Mouse (Mus musculus) embryonic facial prominence, embryonic 15.5 days (tissue): Measurements from ENCODE around the gene Ncoa4. TPM values are rescaled to one million over a fixed set of nuclear protein-coding genes. Genes with fewer than 3 reads are reported as not detected.
"Not testable (repeated sequence)": the region's sequence is repeated elsewhere in the genome, so short reads cannot be mapped to it uniquely, and the experiment has no call there.

Source experiments
- ATAC-seq: fragments of 200-750 bp; cut with Nextera tagmentation; 2 replicates; pipeline ENCODE4 v1.8.0; 2017; ENCODE audit warnings: low read depth, moderate TSS enrichment; ENCODE audit not compliant: insufficient number of reproducible peaks, low FRiP score, low TSS enrichment
- H3K27ac ChIP-seq: fragments of 300-500 bp; sonication (generic); replicated peaks from 2 replicates; pipeline ENCODE4 v1.5.1; 2015; ENCODE audit warnings: mild to moderate bottlenecking, inconsistent platforms
- H3K27me3 ChIP-seq: fragments of 300-500 bp; sonication (generic); 2 replicates; pipeline ENCODE4 v1.6.1; 2015; ENCODE audit warnings: inconsistent platforms
- H3K36me3 ChIP-seq: fragments of 300-500 bp; sonication (generic); 2 replicates; pipeline ENCODE4 v1.6.1; 2015; ENCODE audit warnings: mild to moderate bottlenecking, inconsistent platforms
- H3K4me1 ChIP-seq: fragments of 300-500 bp; sonication (generic); 2 replicates; pipeline ENCODE4 v1.6.1; 2015; ENCODE audit warnings: inconsistent platforms
- H3K4me2 ChIP-seq: fragments of 300-500 bp; sonication (generic); replicated peaks from 2 replicates; pipeline ENCODE4 v1.6.1; 2015; ENCODE audit warnings: mild to moderate bottlenecking, inconsistent platforms
- H3K4me3 ChIP-seq: fragments of 300-500 bp; sonication (generic); replicated peaks from 2 replicates; pipeline ENCODE4 v1.5.1; 2015; ENCODE audit warnings: mild to moderate bottlenecking, inconsistent platforms
- H3K9ac ChIP-seq: fragments of 300-500 bp; sonication (generic); 2 replicates; pipeline ENCODE4 v1.6.1; 2015; ENCODE audit warnings: inconsistent platforms
- H3K9me3 ChIP-seq: fragments of 300-500 bp; sonication (generic); replicated peaks from 2 replicates; pipeline ENCODE4 v1.6.1; 2016; ENCODE audit warnings: inconsistent platforms
- WGBS: fragments of 180-500 bp; shearing (Covaris S2); methylation state at CpG from one replicate; pipeline ENCODE4 v1.1.7; 2015; 5-methylcytosine and 5-hydroxymethylcytosine counted together
- polyA plus RNA-seq: library from polyadenylated mRNA; unstranded; fragments of >200 nt; fragmentation: Nextera tagmentation; extraction: Ambion mirVana; gene quantifications from 2 replicates; pipeline ENCODE4 v1.2.1, GENCODE M21; 2015

Gene Ncoa4
- polyA plus RNA-seq, 1 experiment from 2014 or later: 94.2 TPM

DNA sequence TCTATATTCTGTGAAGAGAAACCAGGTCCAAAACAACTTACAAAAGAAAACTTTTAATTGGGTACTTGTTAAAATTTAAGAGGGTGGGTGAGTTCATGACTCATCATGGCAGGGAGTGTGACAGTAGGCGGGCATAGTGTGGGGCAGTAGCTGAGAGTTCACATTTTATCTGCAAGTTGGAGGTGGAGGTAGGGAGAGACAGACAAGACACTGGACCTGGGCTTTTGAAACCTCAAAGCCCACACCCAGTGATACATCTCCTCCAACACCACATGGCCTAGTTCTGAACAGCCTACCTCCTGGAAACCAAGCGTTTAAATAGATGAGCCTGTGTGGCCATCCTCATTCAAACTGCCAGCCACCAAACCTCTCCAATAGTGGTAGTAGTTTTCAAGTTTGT is 15.6 kb downstream of the Ncoa4 start:
- WGBS: 86% methylated on average over 2 of the region's 2 CpGs

DNA sequence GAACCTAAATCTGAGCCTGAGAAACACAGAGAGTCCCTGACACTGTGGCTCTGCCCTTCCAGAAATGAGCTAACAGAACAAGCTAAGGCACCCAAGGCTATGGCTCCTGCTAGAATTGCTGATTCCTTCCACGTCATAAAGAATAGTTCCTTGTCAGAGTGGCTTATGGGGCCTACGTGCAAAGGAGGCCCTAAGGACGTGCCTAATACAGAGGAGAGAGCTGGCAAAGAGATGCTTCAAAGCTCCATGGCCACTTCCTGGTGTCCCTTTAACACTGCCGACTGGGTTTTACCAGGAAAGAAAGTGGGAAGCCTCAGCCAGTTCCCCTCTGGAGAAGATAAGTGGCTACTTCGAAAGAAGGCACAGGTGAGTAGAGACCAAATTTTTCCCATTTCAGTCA is 16.9 kb downstream of the Ncoa4 start:
- H3K9ac ChIP-seq, ATAC-seq, H3K27ac ChIP-seq, H3K27me3 ChIP-seq, H3K9me3 ChIP-seq, H3K4me3 ChIP-seq, H3K4me2 ChIP-seq, H3K4me1 ChIP-seq: not testable (repeated sequence)
- WGBS: 72% methylated on average over 5 of the region's 5 CpGs
- H3K36me3 ChIP-seq: peaks cover 41% of the 10 kb centered on the region

More for the DNA sequence above, 15.6 kb downstream of the Ncoa4 start:
- no peaks in the 10 kb centered on the region for H3K9me3 ChIP-seq
- H3K4me2 ChIP-seq: no peak overlapping the region
- H3K36me3 ChIP-seq: peaks cover 31% of the 10 kb centered on the region
- no peak overlapping the region for H3K4me3 ChIP-seq
- no peak overlapping the region for H3K9ac ChIP-seq
- no peaks in the 10 kb centered on the region for H3K27me3 ChIP-seq
- no peak for ATAC-seq
- no peak overlapping the region for H3K27ac ChIP-seq
- no peaks in the 10 kb centered on the region for H3K4me1 ChIP-seq

DNA sequence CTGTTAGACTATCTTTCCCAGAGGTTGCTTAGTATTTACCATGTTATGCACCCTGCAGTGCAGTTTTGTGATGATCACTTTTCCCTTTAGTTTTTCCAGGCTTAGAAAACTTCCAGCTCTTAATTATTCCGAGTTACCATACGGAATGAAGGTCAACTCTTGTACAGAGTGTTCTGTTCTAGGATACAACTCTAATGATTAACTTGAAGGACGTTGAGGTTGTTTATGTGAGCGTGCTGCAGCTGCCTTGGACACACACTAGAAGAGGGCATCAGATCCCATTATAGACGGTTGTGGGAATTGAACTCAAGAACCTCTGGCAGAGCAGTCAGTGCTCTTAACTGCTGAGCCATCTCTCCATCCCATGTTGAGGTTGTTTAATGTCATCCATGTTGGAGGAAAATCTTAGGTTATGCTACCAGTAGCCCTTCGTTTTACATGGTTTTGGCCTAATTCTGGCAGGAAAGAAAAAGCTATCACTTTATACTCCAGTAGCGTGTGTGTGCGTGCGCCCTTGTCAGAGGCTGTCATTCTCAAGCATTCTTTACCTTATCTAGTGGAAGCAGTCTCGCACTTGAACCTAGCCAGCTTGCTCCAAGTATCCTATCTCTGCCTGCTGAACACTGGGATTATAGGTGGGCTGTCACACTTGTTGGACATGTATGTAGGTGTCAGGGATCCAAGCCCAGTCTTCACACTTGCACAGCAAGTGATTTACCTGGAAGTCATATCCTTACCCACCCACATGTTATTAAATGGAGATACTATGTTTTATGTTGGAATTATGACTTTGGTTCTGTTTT is 19.9 kb downstream of the Ncoa4 start:
- H3K9ac ChIP-seq: no peak overlapping the region
- H3K27ac ChIP-seq: no peak overlapping the region
- H3K4me3 ChIP-seq: no peak overlapping the region
- ATAC-seq: no peak
- WGBS: 86% methylated on average over 10 of the region's 10 CpGs
- no peak overlapping the region for H3K4me2 ChIP-seq
- no peaks in the 10 kb centered on the region for H3K4me1 ChIP-seq
- peaks cover 57% of the 10 kb centered on the region for H3K36me3 ChIP-seq
- H3K9me3 ChIP-seq: no peaks in the 10 kb centered on the region
- no peaks in the 10 kb centered on the region for H3K27me3 ChIP-seq

DNA sequence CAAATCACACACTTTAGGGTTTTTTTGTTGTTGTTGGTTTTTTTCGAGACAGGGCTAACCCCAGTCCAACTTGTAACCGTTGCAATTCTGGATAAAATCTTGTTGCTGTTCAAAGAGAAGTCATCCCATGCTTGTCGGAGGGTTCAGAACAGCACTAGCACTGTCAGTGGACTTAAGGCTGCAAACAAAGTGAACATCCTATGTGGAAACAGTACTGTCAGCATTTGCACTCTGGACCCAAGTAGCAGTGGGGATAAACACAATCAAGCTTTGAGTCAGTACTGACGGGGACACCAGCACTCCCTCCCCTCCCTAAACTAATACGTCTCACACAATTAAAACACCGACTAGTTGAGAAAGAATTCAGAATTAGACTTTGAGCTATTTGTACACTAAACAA is 21.2 kb downstream of the Ncoa4 start:
- H3K36me3 ChIP-seq: peaks cover 59% of the 10 kb centered on the region
- H3K9ac ChIP-seq: no peak overlapping the region
- no peak overlapping the region for H3K4me3 ChIP-seq
- WGBS: 88% methylated on average over 6 of the region's 6 CpGs
- H3K27ac ChIP-seq: no peak overlapping the region
- no peak for ATAC-seq
- no peaks in the 10 kb centered on the region for H3K27me3 ChIP-seq
- no peaks in the 10 kb centered on the region for H3K9me3 ChIP-seq
- H3K4me1 ChIP-seq: no peaks in the 10 kb centered on the region
- no peak overlapping the region for H3K4me2 ChIP-seq

DNA sequence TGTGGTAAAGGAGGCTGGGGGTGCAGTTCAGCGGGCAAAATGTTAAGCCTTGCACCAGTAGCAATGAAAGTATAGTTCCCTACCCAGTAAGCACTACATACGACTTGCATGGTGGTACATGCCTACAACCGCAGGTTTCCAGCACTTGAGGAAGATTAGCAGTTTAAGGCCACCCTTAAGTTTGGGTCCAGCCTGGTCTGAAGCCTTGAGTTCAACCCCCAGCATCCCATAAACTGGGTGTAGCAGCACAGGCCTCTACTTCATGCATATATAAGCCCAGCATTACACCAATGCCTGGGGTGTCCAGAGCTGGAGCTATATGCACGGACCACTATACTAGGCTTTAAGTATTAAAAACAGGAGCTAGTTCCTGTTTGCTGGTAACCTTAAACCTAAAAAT is 24.2 kb downstream of the Ncoa4 start:
- peaks cover 71% of the 10 kb centered on the region for H3K36me3 ChIP-seq

DNA sequence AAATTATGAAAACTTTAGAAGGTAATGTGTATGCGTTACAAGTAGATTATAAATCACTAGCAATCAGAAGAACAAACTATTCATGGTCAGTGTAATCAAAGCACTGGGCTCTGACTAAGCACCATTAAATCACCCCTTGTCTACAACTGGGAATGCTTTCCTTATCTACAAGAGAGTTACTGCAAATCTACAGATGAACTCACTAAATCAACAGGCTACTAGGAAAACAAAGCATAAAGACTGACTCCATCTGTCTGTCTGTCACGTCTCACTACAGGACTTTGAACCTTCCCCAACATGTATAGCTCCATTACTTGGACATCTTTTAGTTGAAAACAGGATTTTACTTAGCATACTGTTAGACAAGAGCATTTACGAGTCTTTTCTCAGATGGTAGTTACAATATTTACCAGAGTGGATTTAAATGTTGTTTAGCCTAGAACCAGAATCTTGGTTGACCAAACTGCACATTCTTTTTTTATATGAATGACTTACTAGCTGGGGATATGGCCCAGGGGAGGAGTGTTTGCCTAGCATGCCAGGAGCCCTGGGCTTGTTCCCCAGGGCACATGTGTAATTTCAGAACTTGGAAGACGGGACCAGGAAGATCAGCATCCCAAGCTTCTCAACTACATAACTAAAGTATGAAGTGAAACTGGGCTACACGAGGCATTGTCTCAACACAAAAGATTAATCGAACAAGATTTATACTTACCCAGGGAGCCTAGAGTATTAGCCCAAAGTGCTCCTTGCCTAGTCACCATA is 31.1 kb downstream of the Ncoa4 start:
- H3K9me3 ChIP-seq: no peaks in the 10 kb centered on the region
- no peak overlapping the region for H3K27ac ChIP-seq
- H3K4me2 ChIP-seq: no peak overlapping the region
- H3K4me3 ChIP-seq: no peak overlapping the region
- WGBS: 90% methylated on average over 6 of the region's 6 CpGs
- no peaks in the 10 kb centered on the region for H3K27me3 ChIP-seq
- no peak for ATAC-seq
- H3K36me3 ChIP-seq: peaks cover 59% of the 10 kb centered on the region
- no peak overlapping the region for H3K9ac ChIP-seq
- no peaks in the 10 kb centered on the region for H3K4me1 ChIP-seq

More for the DNA sequence above, 24.2 kb downstream of the Ncoa4 start:
- H3K4me3 ChIP-seq: no peak overlapping the region
- WGBS: 97% methylated on average over 4 of the region's 4 CpGs
- H3K4me2 ChIP-seq: no peak overlapping the region
- H3K9me3 ChIP-seq: no peaks in the 10 kb centered on the region
- no peak for ATAC-seq
- no peak overlapping the region for H3K9ac ChIP-seq
- no peak overlapping the region for H3K27ac ChIP-seq
- no peaks in the 10 kb centered on the region for H3K4me1 ChIP-seq
- H3K27me3 ChIP-seq: no peaks in the 10 kb centered on the region

- no peaks in the 10 kb centered on the region for H3K4me1 ChIP-seq
- no peak overlapping the region for H3K4me3 ChIP-seq
- no peak overlapping the region for H3K9ac ChIP-seq
- H3K27ac ChIP-seq: no peak overlapping the region
- H3K4me2 ChIP-seq: no peak overlapping the region
- H3K36me3 ChIP-seq: peaks cover 60% of the 10 kb centered on the region
- WGBS: 93% methylated on average over 5 of the region's 5 CpGs
- H3K27me3 ChIP-seq: no peaks in the 10 kb centered on the region
- H3K9me3 ChIP-seq: no peaks in the 10 kb centered on the region
- ATAC-seq: no peak
Measured at GRCm38 (mm10) chr14:32191926-32192325, 32.3 kb downstream of the Ncoa4 start.

DNA sequence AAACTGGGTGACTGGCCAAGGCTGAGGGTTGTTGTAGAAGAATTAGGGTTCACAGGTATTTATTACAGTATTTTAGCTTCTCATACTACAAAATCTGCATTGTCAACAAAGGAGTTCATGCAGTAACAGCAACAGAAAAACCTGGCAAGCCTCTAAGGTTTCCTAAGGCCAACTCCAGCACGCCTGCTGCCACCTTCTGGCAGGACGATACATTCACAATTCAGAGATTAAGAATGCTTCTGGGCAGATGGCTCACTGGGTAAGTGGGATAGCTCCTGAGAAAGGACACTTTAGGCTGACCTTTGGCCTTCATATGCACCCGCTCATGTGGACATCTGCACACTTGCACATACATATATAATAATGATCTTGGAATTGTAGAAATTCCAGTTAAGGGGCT is 32.8 kb downstream of the Ncoa4 start:
- 46% methylated on average over 3 of the region's 3 CpGs for WGBS
- Histone ChIP-seq H3K4me3 (no peak overlapping the region), H3K4me1 (no peaks in the 10 kb centered on the region), H3K36me3 (peaks cover 60% of the 10 kb centered on the region), H3K9ac (no peak overlapping the region), H3K4me2 (no peak overlapping the region), H3K27me3 (no peaks in the 10 kb centered on the region), H3K27ac (no peak overlapping the region), H3K9me3 (no peaks in the 10 kb centered on the region)
- ATAC-seq: no peak

DNA sequence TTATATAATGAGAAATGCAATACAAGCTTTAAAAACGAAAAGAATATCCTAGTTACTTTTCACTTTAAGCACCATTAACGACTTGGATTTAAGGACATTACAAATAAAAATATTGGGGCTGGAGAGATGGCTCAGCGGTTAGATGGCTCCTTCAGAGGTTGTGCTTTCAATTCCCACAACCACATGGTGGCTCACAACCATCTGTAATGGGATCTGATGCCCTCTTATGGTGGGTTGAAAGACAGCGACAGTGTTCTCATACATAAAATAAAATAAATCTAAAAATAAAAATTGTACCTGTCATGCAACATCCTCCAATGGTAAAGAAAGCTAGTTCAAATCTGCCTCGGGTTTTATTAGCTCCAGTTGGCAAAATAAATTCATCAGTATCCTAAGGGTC is 33.9 kb downstream of the Ncoa4 start:
- not testable (repeated sequence) for ATAC-seq

GRCm38 (mm10) chr14:32201354-32201753 is 41.7 kb downstream of the Ncoa4 start:
- peak overlapping the region; percentile 85 for H3K9ac ChIP-seq
- no peaks in the 10 kb centered on the region for H3K27me3 ChIP-seq
- H3K27ac ChIP-seq: peak overlapping the region; percentile 66
- H3K4me3 ChIP-seq: peak overlapping the region; percentile 98
- H3K9me3 ChIP-seq: no peaks in the 10 kb centered on the region
- ATAC-seq: no peak
- peaks cover 21% of the 10 kb centered on the region for H3K4me1 ChIP-seq
- H3K4me2 ChIP-seq: peak overlapping the region; percentile 57
- under 1% methylated on average over 26 of the region's 26 CpGs for WGBS
- peaks cover 20% of the 10 kb centered on the region for H3K36me3 ChIP-seq

More for the DNA sequence above, 33.9 kb downstream of the Ncoa4 start:
- not testable (repeated sequence) for H3K9ac ChIP-seq, H3K4me3 ChIP-seq, H3K4me1 ChIP-seq, H3K4me2 ChIP-seq, H3K27me3 ChIP-seq, H3K27ac ChIP-seq, H3K9me3 ChIP-seq
- 78% methylated on average over 5 of the region's 5 CpGs for WGBS
- peaks cover 59% of the 10 kb centered on the region for H3K36me3 ChIP-seq

DNA sequence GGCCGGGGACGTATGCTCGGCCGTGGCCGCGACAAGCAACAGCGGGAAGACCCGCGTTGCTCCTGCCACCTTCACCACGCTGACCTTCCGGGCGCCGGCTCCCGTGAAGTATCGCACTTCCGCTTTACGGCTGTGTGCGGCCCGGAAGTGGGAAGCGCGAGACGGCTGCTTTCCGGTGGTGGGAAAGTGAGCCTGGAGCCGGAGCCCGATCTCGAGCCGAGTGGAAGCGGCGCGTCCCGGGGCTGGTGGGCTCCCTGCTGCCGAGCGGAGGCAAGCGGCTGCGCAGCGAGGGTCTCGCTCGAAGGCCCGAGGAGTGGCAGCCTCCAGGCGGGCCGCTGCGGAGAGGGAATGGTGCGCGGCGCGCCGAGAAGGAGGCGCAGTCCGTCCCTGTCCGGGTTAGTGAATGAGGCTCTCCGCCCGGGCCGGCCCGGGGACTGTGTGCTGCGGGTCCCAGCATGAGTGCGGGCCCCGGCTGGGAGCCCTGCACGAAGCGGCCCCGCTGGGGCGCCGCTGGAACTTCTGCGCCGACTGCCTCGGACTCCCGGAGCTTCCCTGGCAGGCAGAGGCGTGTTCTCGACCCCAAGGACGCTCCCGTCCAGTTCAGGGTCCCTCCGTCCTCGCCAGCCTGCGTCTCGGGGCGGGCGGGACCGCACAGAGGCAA is 42.3 kb downstream of the Ncoa4 start, which contains the start of the genes Timm23 and Parg:
Gene Timm23 (minus strand): TSS at position 108 of the 661 bp plus-strand sequence.
Gene Parg (plus strand): TSS at position 159 of the 661 bp plus-strand sequence.
- peak; percentile 92 for ATAC-seq
- WGBS: under 1% methylated on average over 76 of the region's 77 CpGs
- Histone ChIP-seq H3K27me3 (no peaks in the 10 kb centered on the region), H3K27ac (peak within 1 kb of the TSS; percentile 82), H3K4me3 (peak within 1 kb of the TSS; percentile 98), H3K4me1 (peaks cover 21% of the 10 kb centered on the region), H3K4me2 (peak within 1 kb of the TSS; percentile 78), H3K9ac (peak within 1 kb of the TSS; percentile 85), H3K36me3 (peaks cover 17% of the 10 kb centered on the region), H3K9me3 (no peaks in the 10 kb centered on the region)
